Comparison of ENCODE assay signal across 8 mouse cellular contexts in genomic region chr17:88462658-88463057, GRCm38 (mm10). TPM values are rescaled to one million over a fixed set of nuclear protein-coding genes. Genes with fewer than 3 reads are reported as not detected.
A peak's percentile ranks its signal among the peaks of the same experiment; 100 is the strongest.
DNase-seq lines count a peak whose midpoint lies in the region; ATAC-seq and TF ChIP-seq lines count a peak whose summit lies in the region.

No protein-coding gene starts in this region.

- no peaks in the 10 kb centered on the region for H3K27me3 ChIP-seq in midbrain, embryonic 11.5 days (ENCODE audit: control insufficient read depth, insufficient read depth, low read length)
- no peaks in the 10 kb centered on the region for H3K27me3 ChIP-seq in midbrain, embryonic 13.5 days
- no peaks in the 10 kb centered on the region for H3K27me3 ChIP-seq in forebrain, embryonic 14.5 days (replicated peaks; ENCODE audit: control insufficient read depth, insufficient read depth, low read length)
- no peaks in the 10 kb centered on the region for H3K27me3 ChIP-seq in hindbrain, embryonic 12.5 days
- no peaks in the 10 kb centered on the region for H3K27me3 ChIP-seq in midbrain, postnatal 0 days (ENCODE audit: insufficient read depth, low read length)

- no peaks in the 10 kb centered on the region for H3K36me3 ChIP-seq in midbrain, embryonic 11.5 days (ENCODE audit: control insufficient read depth, insufficient read depth, low read length)
- H3K36me3 ChIP-seq in midbrain, embryonic 13.5 days = peaks cover 10% of the 10 kb centered on the region
- H3K36me3 ChIP-seq in forebrain, embryonic 14.5 days (ENCODE audit: control insufficient read depth, insufficient read depth, low read length) = no peaks in the 10 kb centered on the region
- peaks cover 6% of the 10 kb centered on the region; the same call in 1 of the 2 replicates for H3K36me3 ChIP-seq in hindbrain, embryonic 12.5 days
- H3K36me3 ChIP-seq in midbrain, postnatal 0 days (ENCODE audit: insufficient read depth, low read length) = no peaks in the 10 kb centered on the region

- 96% methylated on average over 5 of the region's 5 CpGs for WGBS in midbrain, embryonic 11.5 days
- WGBS in midbrain, embryonic 13.5 days = 96% methylated on average over 5 of the region's 5 CpGs
- WGBS in forebrain, embryonic 14.5 days = 89% methylated on average over 5 of the region's 5 CpGs
- WGBS in hindbrain, embryonic 12.5 days = 92% methylated on average over 5 of the region's 5 CpGs
- 86% methylated on average over 5 of the region's 5 CpGs for WGBS in midbrain, postnatal 0 days

- H3K9me3 ChIP-seq in midbrain, embryonic 11.5 days (ENCODE audit: control insufficient read depth, low read length) = no peaks in the 10 kb centered on the region
- H3K9me3 ChIP-seq in midbrain, embryonic 13.5 days = no peaks in the 10 kb centered on the region
- no peaks in the 10 kb centered on the region for H3K9me3 ChIP-seq in forebrain, embryonic 14.5 days (replicated peaks; ENCODE audit: control insufficient read depth, low read length)
- H3K9me3 ChIP-seq in hindbrain, embryonic 12.5 days (replicated peaks) = no peaks in the 10 kb centered on the region
- H3K9me3 ChIP-seq in midbrain, postnatal 0 days (ENCODE audit: low read length) = no peaks in the 10 kb centered on the region

- ATAC-seq in midbrain, embryonic 11.5 days (ENCODE audit: low FRiP score) = no peak
- no peak for ATAC-seq in midbrain, embryonic 13.5 days
- ATAC-seq in erythroblast, adult 5-6 weeks (replicated peaks; ENCODE audit: low FRiP score, poor library complexity, severe bottlenecking) = 0 out of 2 replicates have a peak, but pooled peaks have one; percentile 49
- ATAC-seq in forebrain, embryonic 14.5 days = no peak
- ATAC-seq in hindbrain, embryonic 12.5 days (ENCODE audit: low FRiP score) = no peak
- no peak for ATAC-seq in midbrain, postnatal 0 days (ENCODE audit: low FRiP score)

- H3K27ac ChIP-seq in midbrain, embryonic 11.5 days (ENCODE audit: low read depth, low read length) = no peak overlapping the region
- no peak overlapping the region for H3K27ac ChIP-seq in midbrain, embryonic 13.5 days
- H3K27ac ChIP-seq in forebrain, embryonic 14.5 days (ENCODE audit: low read depth, low read length) = no peak overlapping the region
- no peak overlapping the region for H3K27ac ChIP-seq in hindbrain, embryonic 12.5 days
- H3K27ac ChIP-seq in midbrain, postnatal 0 days (ENCODE audit: low read depth, low read length) = no peak overlapping the region

- H3K9ac ChIP-seq in midbrain, embryonic 11.5 days (ENCODE audit: low read length) = no peak overlapping the region
- H3K9ac ChIP-seq in midbrain, embryonic 13.5 days (replicated peaks) = no peak overlapping the region
- no peak overlapping the region for H3K9ac ChIP-seq in forebrain, embryonic 14.5 days (ENCODE audit: low read length)
- H3K9ac ChIP-seq in hindbrain, embryonic 12.5 days = no peak overlapping the region
- no peak overlapping the region for H3K9ac ChIP-seq in midbrain, postnatal 0 days (replicated peaks; ENCODE audit: low read length, poor library complexity, severe bottlenecking)

- TF ChIP-seq CTCF in midbrain, postnatal 0 days (IDR thresholded peaks at IDR 0.05) = no peak

- H3K4me3 ChIP-seq in midbrain, embryonic 11.5 days (ENCODE audit: low read depth, low read length) = no peak overlapping the region
- no peak overlapping the region for H3K4me3 ChIP-seq in midbrain, embryonic 13.5 days (replicated peaks)
- H3K4me3 ChIP-seq in forebrain, embryonic 14.5 days (ENCODE audit: low read depth, low read length) = no peak overlapping the region
- no peak overlapping the region for H3K4me3 ChIP-seq in hindbrain, embryonic 12.5 days
- no peak overlapping the region for H3K4me3 ChIP-seq in midbrain, postnatal 0 days (ENCODE audit: low read depth, low read length)

- H3K4me2 ChIP-seq in midbrain, embryonic 11.5 days = no peak overlapping the region
- no peak overlapping the region for H3K4me2 ChIP-seq in midbrain, embryonic 13.5 days (replicated peaks)
- no peak overlapping the region for H3K4me2 ChIP-seq in forebrain, embryonic 14.5 days (ENCODE audit: low read length)
- no peak overlapping the region for H3K4me2 ChIP-seq in hindbrain, embryonic 12.5 days (replicated peaks)
- no peak overlapping the region for H3K4me2 ChIP-seq in midbrain, postnatal 0 days (ENCODE audit: low read depth, low read length, poor library complexity, severe bottlenecking)

- peak; percentile 31 for DNase-seq in midbrain, embryonic 11.5 days (ENCODE audit: low spot score, missing footprints)
- DNase-seq in kidney, postnatal 4 days = peak; percentile 40 to 43
- peak; percentile 29 for DNase-seq in ovary, postnatal 10 days (ENCODE audit: low spot score)
- no peak for DNase-seq in forebrain, embryonic 14.5 days (ENCODE audit: low spot score)
- no peak for DNase-seq in midbrain, postnatal 0 days (ENCODE audit: low spot score)

- no peaks in the 10 kb centered on the region for H3K4me1 ChIP-seq in midbrain, embryonic 11.5 days (ENCODE audit: control insufficient read depth, insufficient read depth, low read length)
- H3K4me1 ChIP-seq in midbrain, embryonic 13.5 days (replicated peaks) = no peaks in the 10 kb centered on the region
- no peaks in the 10 kb centered on the region for H3K4me1 ChIP-seq in forebrain, embryonic 14.5 days (ENCODE audit: control insufficient read depth, insufficient read depth, low read length)
- no peaks in the 10 kb centered on the region for H3K4me1 ChIP-seq in hindbrain, embryonic 12.5 days
- no peaks in the 10 kb centered on the region for H3K4me1 ChIP-seq in midbrain, postnatal 0 days (ENCODE audit: insufficient read depth, low read length)

RNA-seq across cellular contexts. Expression of gene Foxn2, which starts 22.1 kb away (rescaled TPM):
- 7.2 and 8.2 TPM in 2 replicates for polyA plus RNA-seq in midbrain, embryonic 11.5 days (2014; fragmentation: Nextera tagmentation; extraction: Ambion mirVana)
- polyA plus RNA-seq in midbrain, embryonic 13.5 days (2015; fragmentation: Nextera tagmentation; extraction: Ambion mirVana) = 9.6 and 11.3 TPM in 2 replicates
- total RNA-seq in erythroblast, adult 5-6 weeks (2015; ENCODE audit: low replicate concordance) = 16.3 and 17.3 TPM in 2 replicates
- 13.4 and 21.0 TPM in 2 replicates for total RNA-seq in erythroblast, adult 5-6 weeks (2017; ENCODE audit: low replicate concordance)
- 7.0 and 7.4 TPM in 2 replicates for polyA plus RNA-seq in forebrain, embryonic 14.5 days (2014; fragmentation: Nextera tagmentation; extraction: Ambion mirVana)
- polyA plus RNA-seq in hindbrain, embryonic 12.5 days (2016; fragmentation: Nextera tagmentation; extraction: Ambion mirVana) = 13.4 and 15.2 TPM in 2 replicates
- total RNA-seq in midbrain, postnatal 0 days (2014; rRNA removed) = 7.7 and 12.7 TPM in 2 replicates
- 4.5 and 5.3 TPM in 2 replicates for polyA plus RNA-seq in midbrain, postnatal 0 days (2015; fragmentation: Nextera tagmentation; extraction: Ambion mirVana)

Comparison
In these comparisons a context has a peak if more than half of its experiments do, and no peak if none do; other contexts are left out.
1. DNase-seq: peak in midbrain, embryonic 11.5 days (single experiment), kidney, postnatal 4 days (2 of 2) and ovary, postnatal 10 days (single experiment); none in forebrain, embryonic 14.5 days (single experiment) and midbrain, postnatal 0 days (single experiment).